Mouse (Mus musculus): ENCODE measurements at regions not wholly inside any gene's neighbourhood (a gene's known extent, or its start where the extent isn't known, plus 50 kb on each side); places are given as distances from the start of the nearest gene placed in this dataset.

- no peaks in the 10 kb centered on the region for H3K36me3 ChIP-seq (ENCODE audit: insufficient read depth, low read length)
- H3K4me1 ChIP-seq (ENCODE audit: insufficient read depth, low read depth, low read length) = no peaks in the 10 kb centered on the region
- TF ChIP-seq CTCF (IDR thresholded peaks at IDR 0.05) (no peak), EP300 (IDR thresholded peaks at IDR 0.05) (no peak)
- 0 out of 2 replicates have a peak overlapping the region, but pooled peaks have one; percentile 14 for H3K27ac ChIP-seq (ENCODE audit: low read length)
- no peaks in the 10 kb centered on the region for H3K27me3 ChIP-seq (replicated peaks; ENCODE audit: insufficient read depth, low read length)
- no peak overlapping the region for H3K4me2 ChIP-seq (replicated peaks; ENCODE audit: low read depth, low read length)
- H3K9me3 ChIP-seq (ENCODE audit: low read length) = no peaks in the 10 kb centered on the region
- DNase-seq (ENCODE audit: low spot score) (peak; percentile 74), ATAC-seq (peak; percentile 50)
- H3K4me3 ChIP-seq (ENCODE audit: low read depth, low read length) = no peak overlapping the region
- H3K9ac ChIP-seq (replicated peaks; ENCODE audit: low read depth) = no peak overlapping the region
- WGBS = 60% methylated on average over 10 of the region's 10 CpGs
These were observed 55.6 kb upstream of the Akirin2 start for GRCm38 (mm10) chr4:34494961-34495723.

GRCm38 (mm10) chr4:34498325-34498724 lies 52.4 kb upstream of the Akirin2 start:
- DNase-seq (ENCODE audit: low spot score) (peak; percentile 19), ATAC-seq (peak; percentile 32; the same call in 1 of the 2 replicates)
- Histone ChIP-seq H3K27ac (ENCODE audit: low read length) (0 out of 2 replicates have a peak overlapping the region, but pooled peaks have one; percentile 14), H3K4me3 (ENCODE audit: low read depth, low read length) (no peak overlapping the region), H3K36me3 (ENCODE audit: insufficient read depth, low read length) (no peaks in the 10 kb centered on the region), H3K9me3 (ENCODE audit: low read length) (no peaks in the 10 kb centered on the region), H3K27me3 (replicated peaks; ENCODE audit: insufficient read depth, low read length) (no peaks in the 10 kb centered on the region), H3K4me1 (ENCODE audit: insufficient read depth, low read depth, low read length) (no peaks in the 10 kb centered on the region), H3K4me2 (replicated peaks; ENCODE audit: low read depth, low read length) (no peak overlapping the region), H3K9ac (replicated peaks; ENCODE audit: low read depth) (no peak overlapping the region)
- TF ChIP-seq CTCF (IDR thresholded peaks at IDR 0.05) (no peak), EP300 (IDR thresholded peaks at IDR 0.05) (no peak)
- WGBS = 69% methylated on average over 9 of the region's 9 CpGs

GRCm38 (mm10) chr4:34498781-34499180 lies 52.0 kb upstream of the Akirin2 start:
- Histone ChIP-seq H3K27ac (ENCODE audit: low read length) (0 out of 2 replicates have a peak overlapping the region, but pooled peaks have one; percentile 14), H3K4me2 (replicated peaks; ENCODE audit: low read depth, low read length) (no peak overlapping the region), H3K9me3 (ENCODE audit: low read length) (no peaks in the 10 kb centered on the region), H3K4me3 (ENCODE audit: low read depth, low read length) (no peak overlapping the region), H3K36me3 (ENCODE audit: insufficient read depth, low read length) (no peaks in the 10 kb centered on the region), H3K4me1 (ENCODE audit: insufficient read depth, low read depth, low read length) (no peaks in the 10 kb centered on the region), H3K27me3 (replicated peaks; ENCODE audit: insufficient read depth, low read length) (no peaks in the 10 kb centered on the region), H3K9ac (replicated peaks; ENCODE audit: low read depth) (no peak overlapping the region)
- ATAC-seq = peak; percentile 80
- WGBS = 79% methylated on average over 7 of the region's 7 CpGs
- TF ChIP-seq EP300 (IDR thresholded peaks at IDR 0.05) (no peak), CTCF (IDR thresholded peaks at IDR 0.05) (no peak)
- peak; percentile 64 for DNase-seq (ENCODE audit: low spot score)

GRCm38 (mm10) chr4:34499731-34500130 lies 51.0 kb upstream of the Akirin2 start:
- Histone ChIP-seq H3K4me1 (ENCODE audit: insufficient read depth, low read depth, low read length) (no peaks in the 10 kb centered on the region), H3K9me3 (ENCODE audit: low read length) (no peaks in the 10 kb centered on the region), H3K27ac (ENCODE audit: low read length) (no peak overlapping the region), H3K27me3 (replicated peaks; ENCODE audit: insufficient read depth, low read length) (no peaks in the 10 kb centered on the region), H3K36me3 (ENCODE audit: insufficient read depth, low read length) (no peaks in the 10 kb centered on the region), H3K9ac (replicated peaks; ENCODE audit: low read depth) (no peak overlapping the region), H3K4me2 (replicated peaks; ENCODE audit: low read depth, low read length) (no peak overlapping the region), H3K4me3 (ENCODE audit: low read depth, low read length) (no peak overlapping the region)
- DNase-seq (ENCODE audit: low spot score) (no peak), ATAC-seq (no peak)
- 87% methylated on average over 3 of the region's 3 CpGs for WGBS
- no peak for TF ChIP-seq CTCF (IDR thresholded peaks at IDR 0.05)
- TF ChIP-seq EP300 (IDR thresholded peaks at IDR 0.05) = no peak
